Mouse (Mus musculus) limb, embryonic 15.5 days (tissue): Measurements from ENCODE around the gene Ccnt2. TPM values are rescaled to one million over a fixed set of nuclear protein-coding genes. Genes with fewer than 3 reads are reported as not detected.

Experiments
- ATAC-seq: fragments of 200-750 bp; cut with Nextera tagmentation; 2 replicates; pipeline ENCODE4 v1.8.0; 2017; ENCODE audit warnings: low read depth, moderate TSS enrichment; ENCODE audit not compliant: insufficient number of reproducible peaks, low FRiP score, low TSS enrichment
- H3K27ac ChIP-seq: fragments of 300-500 bp; sonication (generic); 2 replicates; pipeline ENCODE4 v1.5.1; 2015; ENCODE audit warnings: moderate library complexity, mild to moderate bottlenecking, inconsistent platforms
- H3K27me3 ChIP-seq: fragments of 300-500 bp; sonication (generic); 2 replicates; pipeline ENCODE4 v1.6.1; 2015; ENCODE audit warnings: inconsistent platforms
- H3K36me3 ChIP-seq: fragments of 300-500 bp; sonication (generic); 2 replicates; pipeline ENCODE4 v1.6.1; 2015; ENCODE audit warnings: inconsistent platforms
- H3K4me1 ChIP-seq: fragments of 300-500 bp; sonication (generic); 2 replicates; pipeline ENCODE4 v1.6.1; 2015; ENCODE audit warnings: inconsistent platforms
- H3K4me2 ChIP-seq: fragments of 300-500 bp; sonication (generic); 2 replicates; pipeline ENCODE4 v1.6.1; 2015; ENCODE audit warnings: mild to moderate bottlenecking, inconsistent platforms
- H3K4me3 ChIP-seq: fragments of 300-500 bp; sonication (generic); 2 replicates; pipeline ENCODE4 v1.5.1; 2015; ENCODE audit warnings: mild to moderate bottlenecking, inconsistent platforms
- H3K9ac ChIP-seq: fragments of 300-500 bp; sonication (generic); 2 replicates; pipeline ENCODE4 v1.6.1; 2015; ENCODE audit warnings: inconsistent platforms
- H3K9me3 ChIP-seq: fragments of 300-500 bp; sonication (generic); 2 replicates; pipeline ENCODE4 v1.6.1; 2016; ENCODE audit warnings: inconsistent platforms
- WGBS: fragments of 180-500 bp; shearing (Covaris S2); methylation state at CpG from one replicate; pipeline ENCODE4 v1.1.7; 2015; 5-methylcytosine and 5-hydroxymethylcytosine counted together
- polyA plus RNA-seq: library from polyadenylated mRNA; unstranded; fragments of >200 nt; fragmentation: Nextera tagmentation; extraction: Ambion mirVana; gene quantifications from 2 replicates; pipeline ENCODE4 v1.2.1, GENCODE M21; 2015

The Ccnt2 gene
- polyA plus RNA-seq, 1 experiment from 2014 or later, result 76.9 TPM

GRCm38 (mm10) chr1:127796341-127796740 is 22.4 kb downstream of the Ccnt2 start:
- Histone ChIP-seq H3K4me2 (no peak overlapping the region), H3K9me3 (no peaks in the 10 kb centered on the region), H3K27ac (no peak overlapping the region), H3K9ac (no peak overlapping the region), H3K27me3 (no peaks in the 10 kb centered on the region), H3K4me3 (no peak overlapping the region), H3K36me3 (peaks cover 25% of the 10 kb centered on the region), H3K4me1 (no peaks in the 10 kb centered on the region)
- ATAC-seq, result no peak
- 60% methylated on average over 4 of the region's 4 CpGs for WGBS

- Histone ChIP-seq H3K27me3 (no peaks in the 10 kb centered on the region), H3K27ac (no peak overlapping the region), H3K36me3 (peaks cover 28% of the 10 kb centered on the region), H3K9me3 (no peaks in the 10 kb centered on the region), H3K4me1 (no peaks in the 10 kb centered on the region), H3K4me3 (no peak overlapping the region), H3K4me2 (no peak overlapping the region), H3K9ac (no peak overlapping the region)
- 48% methylated on average over 1 of the region's 1 CpGs for WGBS
- ATAC-seq, result no peak
These were observed 22.8 kb downstream of the Ccnt2 start for GRCm38 (mm10) chr1:127796752-127797151.

GRCm38 (mm10) chr1:127802916-127803315 is 29.0 kb downstream of the Ccnt2 start:
- Histone ChIP-seq H3K9me3 (no peaks in the 10 kb centered on the region), H3K4me1 (no peaks in the 10 kb centered on the region), H3K4me3 (no peak overlapping the region), H3K9ac (no peak overlapping the region), H3K27me3 (no peaks in the 10 kb centered on the region), H3K4me2 (no peak overlapping the region), H3K27ac (no peak overlapping the region), H3K36me3 (peaks cover 47% of the 10 kb centered on the region)
- WGBS, result 87% methylated on average over 8 of the region's 8 CpGs
- ATAC-seq, result no peak

GRCm38 (mm10) chr1:127808671-127809070 is 34.7 kb downstream of the Ccnt2 start:
- no peak overlapping the region for H3K4me2 ChIP-seq
- H3K4me3 ChIP-seq, result no peak overlapping the region
- no peaks in the 10 kb centered on the region for H3K9me3 ChIP-seq
- no peaks in the 10 kb centered on the region for H3K27me3 ChIP-seq
- H3K9ac ChIP-seq, result no peak overlapping the region
- H3K36me3 ChIP-seq, result peaks cover 19% of the 10 kb centered on the region
- WGBS, result 94% methylated on average over 7 of the region's 7 CpGs
- no peak for ATAC-seq
- H3K27ac ChIP-seq, result no peak overlapping the region
- H3K4me1 ChIP-seq, result no peaks in the 10 kb centered on the region

- Histone ChIP-seq H3K9ac (no peak overlapping the region), H3K4me2 (no peak overlapping the region), H3K4me3 (no peak overlapping the region), H3K9me3 (no peaks in the 10 kb centered on the region), H3K27ac (no peak overlapping the region), H3K27me3 (no peaks in the 10 kb centered on the region), H3K4me1 (no peaks in the 10 kb centered on the region), H3K36me3 (peaks cover 5% of the 10 kb centered on the region; the same call in 1 of the 2 replicates)
- WGBS, result 69% methylated on average over 7 of the region's 7 CpGs
- ATAC-seq, result no peak
These were observed 39.0 kb downstream of the Ccnt2 start for GRCm38 (mm10) chr1:127812929-127813328.

- Histone ChIP-seq H3K4me1 (no peaks in the 10 kb centered on the region), H3K9ac (no peak overlapping the region), H3K27me3 (no peaks in the 10 kb centered on the region), H3K4me2 (no peak overlapping the region), H3K36me3 (no peaks in the 10 kb centered on the region), H3K4me3 (no peak overlapping the region), H3K9me3 (no peaks in the 10 kb centered on the region), H3K27ac (no peak overlapping the region)
- WGBS, result 77% methylated on average over 6 of the region's 6 CpGs
- ATAC-seq, result no peak
These were observed 42.4 kb downstream of the Ccnt2 start for GRCm38 (mm10) chr1:127816381-127816780.

GRCm38 (mm10) chr1:127827325-127827724 is 53.4 kb downstream of the Ccnt2 start:
- Histone ChIP-seq H3K4me3 (no peak overlapping the region), H3K9me3 (no peaks in the 10 kb centered on the region), H3K4me2 (no peak overlapping the region), H3K27ac (no peak overlapping the region), H3K27me3 (no peaks in the 10 kb centered on the region), H3K9ac (no peak overlapping the region), H3K4me1 (no peaks in the 10 kb centered on the region), H3K36me3 (no peaks in the 10 kb centered on the region)
- WGBS, result 11% methylated on average over 2 of the region's 2 CpGs
- no peak for ATAC-seq

- 79% methylated on average over 13 of the region's 13 CpGs for WGBS
These were observed 56.4 kb downstream of the Ccnt2 start for GRCm38 (mm10) chr1:127830215-127830921.

GRCm38 (mm10) chr1:127833714-127834113 is 59.8 kb downstream of the Ccnt2 start:
- H3K9me3 ChIP-seq, result no peaks in the 10 kb centered on the region
- WGBS, result 30% methylated on average over 2 of the region's 2 CpGs
- no peak overlapping the region for H3K4me3 ChIP-seq
- H3K4me1 ChIP-seq, result no peaks in the 10 kb centered on the region
- ATAC-seq, result no peak
- no peaks in the 10 kb centered on the region for H3K36me3 ChIP-seq
- H3K27ac ChIP-seq, result no peak overlapping the region
- H3K9ac ChIP-seq, result no peak overlapping the region
- H3K4me2 ChIP-seq, result no peak overlapping the region
- no peaks in the 10 kb centered on the region for H3K27me3 ChIP-seq

More at GRCm38 (mm10) chr1:127830215-127830921, 56.4 kb downstream of the Ccnt2 start:
- H3K27me3 ChIP-seq, result no peaks in the 10 kb centered on the region
- H3K4me1 ChIP-seq, result no peaks in the 10 kb centered on the region
- H3K27ac ChIP-seq, result no peak overlapping the region
- H3K4me2 ChIP-seq, result no peak overlapping the region
- no peaks in the 10 kb centered on the region for H3K9me3 ChIP-seq
- no peak overlapping the region for H3K4me3 ChIP-seq
- ATAC-seq, result no peak
- no peaks in the 10 kb centered on the region for H3K36me3 ChIP-seq
- no peak overlapping the region for H3K9ac ChIP-seq

GRCm38 (mm10) chr1:127834202-127834601 is 60.2 kb downstream of the Ccnt2 start:
- H3K4me2 ChIP-seq, result no peak overlapping the region
- H3K4me3 ChIP-seq, result no peak overlapping the region
- no peak overlapping the region for H3K27ac ChIP-seq
- no peaks in the 10 kb centered on the region for H3K36me3 ChIP-seq
- no peaks in the 10 kb centered on the region for H3K27me3 ChIP-seq
- no peaks in the 10 kb centered on the region for H3K4me1 ChIP-seq
- H3K9me3 ChIP-seq, result no peaks in the 10 kb centered on the region
- 70% methylated on average over 4 of the region's 4 CpGs for WGBS
- no peak overlapping the region for H3K9ac ChIP-seq
- ATAC-seq, result no peak

GRCm38 (mm10) chr1:127836619-127837018 is 62.7 kb downstream of the Ccnt2 start:
- Histone ChIP-seq H3K4me3 (no peak overlapping the region), H3K36me3 (no peaks in the 10 kb centered on the region), H3K9ac (no peak overlapping the region), H3K27ac (no peak overlapping the region), H3K27me3 (no peaks in the 10 kb centered on the region), H3K4me1 (no peaks in the 10 kb centered on the region), H3K9me3 (no peaks in the 10 kb centered on the region), H3K4me2 (no peak overlapping the region)
- ATAC-seq, result no peak
- WGBS, result 24% methylated on average over 4 of the region's 4 CpGs

GRCm38 (mm10) chr1:127838602-127839001 is 64.6 kb downstream of the Ccnt2 start:
- no peak overlapping the region for H3K9ac ChIP-seq
- no peaks in the 10 kb centered on the region for H3K36me3 ChIP-seq
- ATAC-seq, result no peak
- no peaks in the 10 kb centered on the region for H3K9me3 ChIP-seq
- no peak overlapping the region for H3K4me2 ChIP-seq
- H3K27me3 ChIP-seq, result no peaks in the 10 kb centered on the region
- H3K4me1 ChIP-seq, result no peaks in the 10 kb centered on the region
- H3K27ac ChIP-seq, result no peak overlapping the region
- H3K4me3 ChIP-seq, result no peak overlapping the region
- WGBS, result 56% methylated on average over 1 of the region's 1 CpGs

- no peak overlapping the region for H3K4me2 ChIP-seq
- no peak overlapping the region for H3K9ac ChIP-seq
- no peaks in the 10 kb centered on the region for H3K9me3 ChIP-seq
- ATAC-seq, result no peak
- no peak overlapping the region for H3K4me3 ChIP-seq
- 85% methylated on average over 5 of the region's 5 CpGs for WGBS
- H3K4me1 ChIP-seq, result no peaks in the 10 kb centered on the region
- H3K27me3 ChIP-seq, result no peaks in the 10 kb centered on the region
- no peak overlapping the region for H3K27ac ChIP-seq
- H3K36me3 ChIP-seq, result no peaks in the 10 kb centered on the region
These were observed 71.5 kb downstream of the Ccnt2 start for GRCm38 (mm10) chr1:127845472-127845871.
